Mouse (Mus musculus): ENCODE measurements around the gene Tlx2.

GRCm38 (mm10) chr6:83070311-83071219 is 472 bp upstream of the Tlx2 start:
- TF ChIP-seq CTCF (IDR thresholded peaks at IDR 0.05), result no peak
- TF ChIP-seq EP300 (IDR thresholded peaks at IDR 0.05), result no peak

All from lung, postnatal 0 days (tissue).